In genomic region chr10:74935016-74935415, GRCm38 (mm10) we compare ENCODE assay signal across 9 mouse cellular contexts. TPM values are rescaled to one million over a fixed set of nuclear protein-coding genes. Genes with fewer than 3 reads are reported as not detected.
DNase-seq lines count a peak whose midpoint lies in the region; ATAC-seq and TF ChIP-seq lines count a peak whose summit lies in the region.
"Had no signal": no experiment of that assay in that cellular context is flagged by ENCODE, and none has a peak within 500 bp of the region (broad histone marks: within the 10 kb centered on the region; RNA-seq: fewer than 3 reads in every experiment).

No protein-coding gene starts in this region.

- H3K9ac ChIP-seq in lung, embryonic 14.5 days, result no peak overlapping the region

- H3K4me1 ChIP-seq in lung, embryonic 14.5 days (ENCODE audit: insufficient read depth), result no peaks in the 10 kb centered on the region

- no peaks in the 10 kb centered on the region for H3K9me3 ChIP-seq in lung, embryonic 14.5 days (ENCODE audit: low read depth, low read length)

- H3K4me2 ChIP-seq in lung, embryonic 14.5 days, result no peak overlapping the region

- H3K27ac ChIP-seq in lung, embryonic 14.5 days (ENCODE audit: low read depth), result no peak overlapping the region

- H3K4me3 ChIP-seq in lung, embryonic 14.5 days (ENCODE audit: low read depth, low read length), result no peak overlapping the region
- H3K4me3 ChIP-seq: erythroblast, embryonic 14.5 days had no signal

- H3K36me3 ChIP-seq in lung, embryonic 14.5 days (ENCODE audit: insufficient read depth), result no peaks in the 10 kb centered on the region

- 23% methylated on average over 6 of the region's 6 CpGs for WGBS in lung, embryonic 14.5 days

- H3K27me3 ChIP-seq in lung, embryonic 14.5 days (ENCODE audit: insufficient read depth, low read length), result no peaks in the 10 kb centered on the region

- TF ChIP-seq CTCF in lung, embryonic 14.5 days (IDR thresholded peaks at IDR 0.05; ENCODE audit: low read depth), result peak; percentile 52

- no peak for ATAC-seq in lung, embryonic 14.5 days (ENCODE audit: insufficient read depth)

- DNase-seq in cerebellum, adult 11-12 months, result peak; percentile 42
- DNase-seq in cerebellum, adult 8-10 months, result no peak
- DNase-seq in left cerebral cortex, adult 18-20 months (ENCODE audit: low spot score in 2 of 2), result peak; percentile 36 to 52
- no peak for DNase-seq in left cerebral cortex, adult 11 months (ENCODE audit: low spot score)
- DNase-seq in ZHBTc4 (ENCODE audit: low read depth, low spot score), result peak; percentile 74
- peak; percentile 44 for DNase-seq in lung, embryonic 14.5 days
- DNase-seq in frontal cortex, postnatal 36 days (ENCODE audit: low spot score in 2 of 2), result no peak
- DNase-seq in layer of hippocampus, postnatal 36 days, result no peak

RNA-seq across cellular contexts. Expression of gene Gnaz, which starts 32.0 kb away (rescaled TPM):
- total RNA-seq in left cerebral cortex, adult 18-20 months (2021), result 100 to 1,000 TPM; 120 to 126 TPM
- polyA plus RNA-seq in lung, embryonic 14.5 days (2014; fragmentation: Nextera tagmentation; extraction: Ambion mirVana), result 2.9 and 3.2 TPM in 2 replicates
- 100 to 1,000 TPM; 106 to 108 TPM for total RNA-seq in layer of hippocampus, postnatal 36 days (2021)

Comparison
In these comparisons a context has a peak if more than half of its experiments do, and no peak if none do; other contexts are left out.
1. DNase-seq: peak in cerebellum, adult 11-12 months (single experiment), left cerebral cortex, adult 18-20 months (2 of 2), ZHBTc4 (single experiment) and lung, embryonic 14.5 days (single experiment); none in cerebellum, adult 8-10 months (single experiment), left cerebral cortex, adult 11 months (single experiment), frontal cortex, postnatal 36 days (0 of 2) and layer of hippocampus, postnatal 36 days (0 of 2).